Mouse (Mus musculus) retina, postnatal 7 days (tissue): ENCODE data around the gene Spdye4a.
"Not testable (repeated sequence)": the region's sequence is repeated elsewhere in the genome, so short reads cannot be mapped to it uniquely, and the experiment has no call there.

ENCODE experiments used
- DNase-seq: peaks from one replicate; pipeline ENCODE4 v3.0.0-alpha.2; 2012; ENCODE audit warnings: low read depth, low spot score

The Spdye4a gene

DNA sequence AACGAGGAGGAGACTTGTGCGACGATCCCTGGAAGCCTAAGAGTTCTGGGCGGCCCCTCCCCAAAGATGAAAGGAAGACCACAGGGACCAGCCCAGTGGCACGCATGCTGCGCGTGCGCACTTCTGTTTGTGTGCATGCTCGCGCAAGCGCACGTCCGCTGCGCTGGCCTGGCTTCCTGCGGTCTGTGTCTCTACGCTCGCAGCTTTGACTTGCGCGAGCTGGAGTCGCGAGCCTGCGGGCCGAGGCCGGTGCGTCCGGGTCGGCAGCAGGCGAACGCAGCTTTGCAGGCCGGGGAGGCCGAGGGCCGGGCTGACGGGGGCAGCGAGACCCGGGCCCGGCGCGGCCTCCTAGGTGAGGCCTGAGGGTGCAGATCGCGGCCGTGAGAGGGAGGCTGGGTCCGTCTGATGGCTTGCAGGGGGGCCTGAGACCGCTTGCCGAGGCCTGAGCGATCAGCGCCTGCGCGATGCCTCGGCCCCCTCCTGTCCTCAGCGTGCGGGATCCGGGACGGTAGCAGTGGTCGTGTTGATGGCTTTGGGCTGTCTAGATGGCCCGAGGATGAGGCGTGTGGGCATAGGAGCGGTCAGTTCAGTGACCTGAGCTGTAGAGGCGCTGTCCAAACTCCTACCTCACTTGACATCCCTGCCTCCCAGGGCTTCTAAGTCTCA, 8.5 kb upstream of the Spdye4a start, which contains the start of gene Zfp12:
Gene Zfp12, plus strand, starts transcription at position 136 of the 666 bp plus-strand sequence.
- DNase-seq = peak; percentile 92

DNA sequence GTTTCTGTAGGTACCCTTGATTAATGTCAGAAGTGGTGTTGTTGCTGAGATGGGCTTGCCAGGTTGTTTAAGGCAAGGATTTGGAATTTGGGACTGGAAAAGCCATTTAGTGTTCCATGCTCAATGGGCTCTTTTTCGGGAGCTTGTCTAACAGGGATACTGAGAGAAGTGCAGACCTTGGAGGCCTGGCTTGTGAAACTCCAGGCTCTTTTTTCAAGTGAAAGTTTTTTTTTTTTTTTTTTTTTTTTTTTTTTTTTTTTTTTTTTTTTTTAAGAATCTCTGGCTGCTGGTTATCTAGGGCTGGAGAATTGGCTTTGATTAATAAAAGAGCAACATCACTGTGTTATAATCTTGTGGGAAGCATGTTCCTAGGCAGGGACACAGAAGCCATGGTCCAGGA, 4.4 kb downstream of the Spdye4a start:
- no peak for DNase-seq

DNA sequence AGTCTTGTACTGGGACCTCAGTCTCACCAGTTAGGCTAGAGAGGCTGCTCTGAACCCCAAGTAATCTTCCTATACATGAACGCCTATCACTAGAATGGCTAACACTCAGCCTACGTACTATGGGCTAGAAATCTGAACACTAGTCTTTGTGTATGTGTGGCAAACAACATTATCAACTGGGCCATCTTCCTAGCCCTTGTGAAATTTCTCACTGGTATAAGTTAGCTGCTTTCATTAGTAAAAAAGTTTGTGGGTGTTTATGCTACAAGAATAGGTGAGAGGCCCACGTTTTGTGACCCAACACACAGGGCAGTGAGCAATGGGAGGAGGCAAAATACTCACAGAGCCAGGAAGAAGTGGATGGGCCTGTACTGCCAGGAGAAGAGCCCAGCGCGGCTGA, 5.7 kb downstream of the Spdye4a start:
- DNase-seq = no peak

DNA sequence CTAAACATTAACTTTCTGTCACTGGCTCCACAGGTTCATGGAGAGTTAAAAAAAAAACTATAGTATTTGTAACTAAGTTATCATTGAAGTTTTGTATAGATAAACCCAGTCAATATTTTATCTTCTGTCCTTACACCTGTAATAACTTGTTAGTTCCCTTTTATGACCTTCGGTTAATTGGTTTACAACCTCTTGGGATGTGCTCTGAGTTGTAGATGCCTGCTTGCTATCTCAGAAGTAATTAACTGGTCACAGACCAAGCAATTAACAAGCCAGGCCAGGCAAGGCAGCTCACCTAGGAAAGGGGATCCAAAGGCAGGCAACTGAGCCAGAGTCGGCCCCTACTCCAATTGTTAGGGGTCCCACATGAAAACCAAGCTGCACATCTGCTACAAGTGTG, 12.9 kb downstream of the Spdye4a start:
- DNase-seq = no peak

GRCm38 (mm10) chr5:143205015-143205414, 21.7 kb downstream of the Spdye4a start:
- no peak for DNase-seq

GRCm38 (mm10) chr5:143196506-143196905, 30.2 kb downstream of the Spdye4a start:
- no peak for DNase-seq

- no peak for DNase-seq
These were observed 31.5 kb downstream of the Spdye4a start for GRCm38 (mm10) chr5:143195166-143195565.

- DNase-seq = not testable (repeated sequence)
These were observed 31.9 kb downstream of the Spdye4a start for GRCm38 (mm10) chr5:143194747-143195146.

GRCm38 (mm10) chr5:143192806-143193205, 33.9 kb downstream of the Spdye4a start:
- DNase-seq = no peak

DNA sequence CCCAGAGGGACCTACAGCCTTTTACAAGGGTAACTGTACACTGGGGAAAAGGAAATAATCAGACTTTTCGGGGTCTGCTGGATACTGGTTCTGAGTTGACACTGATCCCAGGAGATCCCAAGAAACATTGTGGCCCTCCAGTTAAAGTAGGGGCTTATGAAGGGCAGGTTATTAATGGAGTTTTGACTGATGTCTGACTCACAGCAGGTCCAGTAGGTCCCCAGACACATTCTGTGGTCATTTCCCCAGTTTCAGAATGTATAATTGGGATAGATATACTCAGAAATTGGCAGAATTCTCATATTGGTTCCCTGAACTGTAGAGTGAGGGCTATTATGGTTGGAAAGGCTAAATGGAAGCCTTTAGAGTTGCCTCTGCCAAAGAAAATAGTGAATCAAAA, 38.7 kb downstream of the Spdye4a start:
- not testable (repeated sequence) for DNase-seq

GRCm38 (mm10) chr5:143180255-143181076, 46.2 kb downstream of the Spdye4a start, which contains the start of the genes Rbak and Spdye4b:
TSS of gene Rbak (minus strand) at chr5:143180775.
TSS of gene Spdye4b (plus strand) at chr5:143181017.
- DNase-seq = peak; percentile 90

DNA sequence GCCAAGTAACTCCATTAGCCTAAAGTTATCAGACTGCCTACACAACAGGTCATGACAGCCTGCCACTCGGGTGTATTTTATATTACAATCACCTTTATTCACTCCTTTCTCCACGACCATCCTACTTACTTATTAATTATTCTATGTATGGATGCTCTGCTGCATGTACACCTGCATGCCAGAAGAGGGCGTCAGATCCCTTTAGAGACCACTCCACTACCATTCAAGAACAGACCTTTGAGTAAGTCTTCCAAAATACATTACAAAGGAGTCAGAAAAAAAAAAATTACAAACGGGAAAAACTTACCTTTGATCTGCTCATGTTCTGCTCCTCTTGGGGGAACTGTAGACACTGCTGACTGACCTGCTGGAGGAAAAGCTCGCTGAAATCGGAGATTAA, 47.5 kb downstream of the Spdye4a start:
- DNase-seq = no peak

DNA sequence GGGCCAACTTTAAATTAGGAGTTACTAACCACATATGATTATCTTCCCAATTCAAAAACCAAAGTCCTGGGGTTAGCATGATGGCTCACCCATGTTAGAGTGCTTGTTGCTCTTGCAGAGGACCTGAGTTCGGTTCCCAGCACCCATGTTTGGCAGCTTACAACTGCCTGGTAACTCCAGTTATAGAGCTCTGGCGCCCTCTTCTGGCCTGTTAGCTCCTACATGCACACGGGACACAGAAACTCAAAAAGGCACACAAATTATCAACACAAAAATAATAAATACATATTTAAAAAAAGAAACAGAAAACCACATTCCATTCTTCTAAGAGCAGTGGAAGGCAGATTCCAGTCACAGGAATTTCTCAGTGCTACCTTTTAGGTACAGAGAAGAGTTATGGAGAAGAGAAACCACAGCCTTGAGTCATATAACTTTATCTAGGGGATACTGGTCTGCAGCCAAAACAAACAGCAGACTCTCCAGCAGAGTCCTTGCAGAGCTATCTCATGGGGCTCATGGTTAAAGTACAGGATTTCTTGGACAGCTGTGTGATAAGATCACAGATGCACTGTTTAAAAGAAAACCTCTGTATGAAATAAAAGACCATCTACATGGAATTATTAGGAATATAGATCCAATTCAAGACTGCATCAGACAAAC, 49.0 kb downstream of the Spdye4a start:
- DNase-seq = no peak

DNA sequence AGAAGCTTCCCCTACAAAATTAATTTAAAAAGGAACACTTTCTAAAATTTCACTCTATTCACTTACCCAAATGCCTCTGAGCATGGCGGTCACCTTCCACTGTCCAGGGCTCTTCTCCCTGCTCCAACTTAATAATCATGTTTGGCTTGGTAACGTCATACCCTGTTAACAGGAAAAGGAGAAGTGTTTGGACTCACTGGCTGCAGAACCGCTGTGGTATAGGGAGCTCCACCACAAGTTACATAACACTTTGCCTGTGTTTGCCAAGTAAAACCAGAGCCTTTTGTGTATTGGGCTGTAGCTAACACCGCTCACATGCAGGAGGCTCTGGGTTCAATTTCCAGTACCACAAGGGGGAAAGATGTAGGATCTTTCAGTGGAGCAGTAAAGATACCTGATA, 50.7 kb downstream of the Spdye4a start:
- DNase-seq = no peak
